Mouse (Mus musculus): ENCODE measurements around the gene Bend3.

Bend3 gene

GRCm38 (mm10) chr10:43527283-43528269 is 48.9 kb downstream of the Bend3 start:
- peak in 1 of 2 experiments; percentile 41 for DNase-seq (ENCODE audit: low spot score in 2 of 2)

- DNase-seq (ENCODE audit: low spot score in 2 of 2), result no peak
These were observed 55.8 kb downstream of the Bend3 start for GRCm38 (mm10) chr10:43534382-43534781.

DNA sequence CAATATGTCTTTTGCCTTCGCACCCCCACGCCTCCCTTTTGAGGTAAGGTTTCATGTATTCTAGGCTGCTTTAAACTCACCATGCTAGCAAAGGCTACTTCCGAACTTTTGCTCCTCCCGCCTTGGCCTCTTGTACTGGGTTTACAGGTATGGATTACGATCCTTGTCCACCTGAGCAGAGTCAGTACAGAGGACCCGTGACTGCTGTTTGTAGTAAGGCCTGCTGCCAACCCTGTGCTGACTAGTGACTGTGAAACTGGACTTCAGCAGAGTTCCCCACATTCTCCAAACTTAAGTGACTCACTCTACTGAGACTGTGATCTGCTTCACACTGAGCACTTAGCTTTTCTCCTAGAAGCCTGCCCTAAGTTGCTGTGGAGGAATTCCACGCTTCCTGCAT is 59.0 kb downstream of the Bend3 start:
- DNase-seq (ENCODE audit: low spot score in 2 of 2), result no peak

- DNase-seq (ENCODE audit: low spot score in 2 of 2), result no peak
These were observed 60.2 kb downstream of the Bend3 start for GRCm38 (mm10) chr10:43538831-43539230.

- DNase-seq (ENCODE audit: low spot score in 2 of 2), result no peak
These were observed 61.2 kb downstream of the Bend3 start for GRCm38 (mm10) chr10:43539746-43540310.

GRCm38 (mm10) chr10:43540442-43541152 is 62.0 kb downstream of the Bend3 start, which contains the start of gene 1700021F05Rik:
Gene 1700021F05Rik (minus strand): TSS chr10:43540994.
- DNase-seq (ENCODE audit: low spot score in 2 of 2), result peak; percentile 91 to 94

GRCm38 (mm10) chr10:43541153-43541544 is 62.5 kb downstream of the Bend3 start:
- DNase-seq (ENCODE audit: low spot score in 2 of 2), result no peak

GRCm38 (mm10) chr10:43549411-43549810 is 70.8 kb downstream of the Bend3 start:
- DNase-seq (ENCODE audit: low spot score in 2 of 2), result no peak

- no peak for DNase-seq (ENCODE audit: low spot score in 2 of 2)
These were observed 72.3 kb downstream of the Bend3 start for GRCm38 (mm10) chr10:43550923-43551322.

GRCm38 (mm10) chr10:43551388-43551787 is 72.8 kb downstream of the Bend3 start:
- DNase-seq (ENCODE audit: low spot score in 2 of 2), result no peak

DNA sequence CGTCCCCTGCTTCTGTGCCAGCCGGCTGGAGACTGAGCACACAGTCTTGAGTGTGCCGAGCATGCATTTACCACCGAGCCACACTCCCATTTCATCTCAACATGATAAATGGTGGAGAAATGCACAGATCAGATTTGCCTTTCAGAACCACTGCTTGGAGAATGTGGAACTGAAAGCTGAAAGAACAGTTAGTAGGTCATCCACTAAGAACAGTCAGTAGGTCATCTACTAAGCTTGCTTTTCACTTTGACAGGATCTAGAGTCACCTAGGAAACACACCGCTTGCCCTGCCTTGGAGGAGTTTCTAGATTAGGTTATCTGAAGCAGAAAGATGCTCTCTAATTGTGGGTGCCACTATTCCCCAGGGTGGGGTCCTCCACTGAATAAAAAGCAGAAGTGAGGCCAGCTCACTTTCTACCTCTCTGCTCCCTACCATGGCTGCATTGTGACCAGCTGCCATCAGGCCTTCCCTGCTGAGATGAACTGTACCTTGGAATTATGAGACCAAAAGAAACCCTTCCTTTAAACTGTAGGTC is 79.1 kb downstream of the Bend3 start:
- no peak for DNase-seq (ENCODE audit: low spot score in 2 of 2)

GRCm38 (mm10) chr10:43559313-43559712 is 80.7 kb downstream of the Bend3 start:
- no peak for DNase-seq (ENCODE audit: low spot score in 2 of 2)

DNA sequence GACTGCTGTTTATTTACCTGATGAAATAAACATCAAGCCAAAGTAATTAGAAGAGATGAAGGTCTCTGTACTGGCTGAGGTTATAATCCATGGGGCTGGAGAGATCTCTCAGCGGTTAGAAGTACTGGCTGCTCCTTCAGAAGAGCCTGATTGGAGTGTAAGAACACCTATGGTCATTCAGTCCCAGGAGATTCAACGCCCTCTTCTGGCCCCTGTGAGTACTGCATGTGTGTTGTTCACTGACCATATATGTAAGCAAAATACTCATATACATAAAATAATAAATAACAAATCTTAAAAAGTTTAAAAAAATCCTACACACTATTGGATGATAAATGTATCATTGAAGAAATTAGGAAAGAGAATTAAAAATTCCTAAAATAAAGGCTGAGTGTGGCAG is 82.1 kb downstream of the Bend3 start:
- DNase-seq (ENCODE audit: low spot score in 2 of 2), result no peak

DNA sequence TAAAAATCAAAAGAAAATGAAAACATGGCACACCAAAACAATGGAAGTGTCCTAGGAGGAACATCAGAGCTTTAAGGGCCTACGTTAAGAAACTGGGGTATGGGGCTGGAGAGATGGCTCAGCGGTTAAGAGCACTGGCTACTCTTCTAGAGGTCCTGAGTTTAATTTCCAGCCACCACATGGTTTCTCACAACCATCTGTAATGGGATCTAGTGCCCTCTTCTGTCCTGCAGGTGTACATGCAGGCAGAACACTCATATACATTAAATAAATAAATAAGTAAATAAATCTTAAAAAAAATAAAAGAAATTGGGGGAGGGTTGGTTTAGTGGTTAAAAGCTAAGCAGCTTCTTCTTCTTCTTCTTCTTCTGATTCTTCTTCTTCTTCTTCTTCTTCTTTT is 82.7 kb downstream of the Bend3 start:
- no peak for DNase-seq (ENCODE audit: low spot score in 2 of 2)

Measured in frontal cortex, postnatal 10 days (tissue).